Mouse (Mus musculus) leukemia stem cell, adult 10-12 weeks (primary cell): ENCODE measurements around the gene Gm43638. TPM values are rescaled to one million over a fixed set of nuclear protein-coding genes. Genes with fewer than 3 reads are reported as not detected.

Experiments
- polyA plus RNA-seq: library from polyadenylated mRNA; stranded (reverse); fragments of >175 nt; gene quantifications from 2 replicates; pipeline ENCODE4 v1.2.3, GENCODE M21; 2012; ENCODE audit warnings: low replicate concordance

Gm43638 gene
- not detected in 2 replicates for polyA plus RNA-seq

GRCm38 (mm10) chr5:87486706-87487105 is at the start of gene Gm43638:
Gene Gm43638, minus strand, starts transcription at chr5:87486806.

GRCm38 (mm10) chr5:87490771-87491170 is 4.2 kb upstream of the Gm43638 start, which contains the start of gene Ugt2a1:
Gene Ugt2a1, minus strand, starts transcription at chr5:87490871.

GRCm38 (mm10) chr5:87482160-87482559 is 4.4 kb downstream of the Gm43638 start, which contains the start of gene Ugt2a2:
Gene Ugt2a2, minus strand, starts transcription at chr5:87482260.

GRCm38 (mm10) chr5:87424041-87424440 is 62.6 kb downstream of the Gm43638 start, which contains the start of gene Ugt2b38:
Gene Ugt2b38, minus strand, starts transcription at chr5:87424203.

Other genes with a start within 250 kb of the Gm43638 start
- not detected in 2 replicates for gene Ugt2b37, start 232.0 kb downstream of the Gm43638 start, polyA plus RNA-seq
- gene Ugt2a3, start 149.6 kb downstream of the Gm43638 start, polyA plus RNA-seq: not detected in 2 replicates
- not detected in 2 replicates for gene Ugt2b38, start 62.6 kb downstream of the Gm43638 start, polyA plus RNA-seq
- not detected in 2 replicates for gene Ugt2a2, start 4.5 kb downstream of the Gm43638 start, polyA plus RNA-seq
- not detected in 2 replicates for gene Ugt2a1, start 4.1 kb upstream of the Gm43638 start, polyA plus RNA-seq
- gene Sult1b1, start 51.4 kb upstream of the Gm43638 start, polyA plus RNA-seq: not detected in 2 replicates
- gene Sult1d1, start 82.2 kb upstream of the Gm43638 start, polyA plus RNA-seq: not detected in 2 replicates
- gene Sult1e1, start 104.8 kb upstream of the Gm43638 start, polyA plus RNA-seq: not detected in 2 replicates
- gene Csn1s1, start 179.4 kb upstream of the Gm43638 start, polyA plus RNA-seq: not detected in 2 replicates
- gene Csn2, start 212.8 kb upstream of the Gm43638 start, polyA plus RNA-seq: not detected in 2 replicates